Mouse (Mus musculus) kidney, embryonic 16.5 days (tissue): ENCODE measurements at regions not wholly inside any gene's neighbourhood (a gene's known extent, or its start where the extent isn't known, plus 50 kb on each side); places are given as distances from the start of the nearest gene placed in this dataset.

ENCODE experiments used
- ATAC-seq: fragments of 200-750 bp; cut with Nextera tagmentation; 2 replicates; pipeline ENCODE4 v1.8.0; 2017; ENCODE audit warnings: moderate TSS enrichment; ENCODE audit not compliant: low FRiP score, low TSS enrichment
- H3K27ac ChIP-seq: fragments of 300-500 bp; sonication (generic); 2 replicates; pipeline ENCODE4 v1.5.1; 2014; ENCODE audit warnings: low read length
- H3K27me3 ChIP-seq: fragments of 300-500 bp; sonication (generic); 2 replicates; pipeline ENCODE4 v1.6.1; 2014; ENCODE audit warnings: low read length, control low read depth, mixed read lengths; ENCODE audit not compliant: insufficient read depth
- H3K36me3 ChIP-seq: fragments of 300-500 bp; sonication (generic); 2 replicates; pipeline ENCODE4 v1.6.1; 2014; ENCODE audit warnings: low read length, control low read depth, mixed read lengths; ENCODE audit not compliant: insufficient read depth
- H3K4me1 ChIP-seq: fragments of 300-500 bp; sonication (generic); 2 replicates; pipeline ENCODE4 v1.6.1; 2014; ENCODE audit warnings: low read length, control low read depth, mixed read lengths; ENCODE audit not compliant: insufficient read depth
- H3K4me2 ChIP-seq: fragments of 300-500 bp; sonication (generic); replicated peaks from 2 replicates; pipeline ENCODE4 v1.6.1; 2014; ENCODE audit warnings: low read depth, low read length
- H3K4me3 ChIP-seq: fragments of 300-500 bp; sonication (generic); 2 replicates; pipeline ENCODE4 v1.5.1; 2014; ENCODE audit warnings: mild to moderate bottlenecking, low read length
- H3K9ac ChIP-seq: fragments of 300-500 bp; sonication (generic); replicated peaks from 2 replicates; pipeline ENCODE4 v1.6.1; 2014; ENCODE audit warnings: low read length
- H3K9me3 ChIP-seq: fragments of 300-500 bp; sonication (generic); 2 replicates; pipeline ENCODE4 v1.6.1; 2016; ENCODE audit warnings: low read length, control low read depth
- WGBS: fragments of 180-500 bp; shearing (Covaris S2); extraction: QIAGEN DNeasy Blood & Tissue Kit; methylation state at CpG from one replicate; pipeline ENCODE4 v1.1.7; 2014; 5-methylcytosine and 5-hydroxymethylcytosine counted together

GRCm38 (mm10) chr10:117579210-117579609 lies 50.1 kb upstream of the Cpm start:
- Histone ChIP-seq H3K4me1 (no peaks in the 10 kb centered on the region), H3K27ac (no peak overlapping the region), H3K27me3 (no peaks in the 10 kb centered on the region), H3K9ac (no peak overlapping the region), H3K9me3 (no peaks in the 10 kb centered on the region), H3K36me3 (no peaks in the 10 kb centered on the region), H3K4me2 (no peak overlapping the region), H3K4me3 (no peak overlapping the region)
- WGBS: 66% methylated on average over 3 of the region's 3 CpGs
- no peak for ATAC-seq

- H3K4me1 ChIP-seq: no peaks in the 10 kb centered on the region
- no peak overlapping the region for H3K4me2 ChIP-seq
- 90% methylated on average over 4 of the region's 4 CpGs for WGBS
- H3K27me3 ChIP-seq: no peaks in the 10 kb centered on the region
- no peaks in the 10 kb centered on the region for H3K36me3 ChIP-seq
- H3K27ac ChIP-seq: no peak overlapping the region
- ATAC-seq: no peak
- no peaks in the 10 kb centered on the region for H3K9me3 ChIP-seq
- no peak overlapping the region for H3K9ac ChIP-seq
- H3K4me3 ChIP-seq: no peak overlapping the region
Observed at GRCm38 (mm10) chr10:117578696-117579146, 50.6 kb upstream of the Cpm start.

- no peaks in the 10 kb centered on the region for H3K36me3 ChIP-seq
- no peak overlapping the region for H3K4me3 ChIP-seq
- ATAC-seq: no peak
- no peaks in the 10 kb centered on the region for H3K9me3 ChIP-seq
- 79% methylated on average over 4 of the region's 4 CpGs for WGBS
- no peaks in the 10 kb centered on the region for H3K4me1 ChIP-seq
- no peak overlapping the region for H3K4me2 ChIP-seq
- no peaks in the 10 kb centered on the region for H3K27me3 ChIP-seq
- H3K9ac ChIP-seq: no peak overlapping the region
- no peak overlapping the region for H3K27ac ChIP-seq
Observed at GRCm38 (mm10) chr10:117577970-117578695, 51.2 kb upstream of the Cpm start.

GRCm38 (mm10) chr10:117576881-117577730 lies 52.2 kb upstream of the Cpm start:
- Histone ChIP-seq H3K36me3 (no peaks in the 10 kb centered on the region), H3K27me3 (0 out of 2 replicates have a peak, but pooled peaks cover 3% of the 10 kb centered on the region), H3K4me2 (no peak overlapping the region), H3K4me1 (peaks cover 2% of the 10 kb centered on the region; the same call in 1 of the 2 replicates), H3K9me3 (no peaks in the 10 kb centered on the region), H3K27ac (no peak overlapping the region), H3K4me3 (no peak overlapping the region), H3K9ac (no peak overlapping the region)
- ATAC-seq: no peak
- WGBS: 92% methylated on average over 8 of the region's 8 CpGs

- Histone ChIP-seq H3K4me1 (peaks cover 9% of the 10 kb centered on the region; the same call in 1 of the 2 replicates), H3K36me3 (no peaks in the 10 kb centered on the region), H3K27ac (no peak overlapping the region), H3K9me3 (no peaks in the 10 kb centered on the region), H3K9ac (no peak overlapping the region), H3K4me3 (no peak overlapping the region), H3K4me2 (no peak overlapping the region), H3K27me3 (0 out of 2 replicates have a peak, but pooled peaks cover 3% of the 10 kb centered on the region)
- 74% methylated on average over 10 of the region's 10 CpGs for WGBS
- no peak for ATAC-seq
Observed at GRCm38 (mm10) chr10:117576154-117576859, 53.0 kb upstream of the Cpm start.

- no peaks in the 10 kb centered on the region for H3K9me3 ChIP-seq
- no peak overlapping the region for H3K4me3 ChIP-seq
- no peak overlapping the region for H3K4me2 ChIP-seq
- no peak overlapping the region for H3K27ac ChIP-seq
- ATAC-seq: 0 out of 2 replicates have a peak, but pooled peaks have one; percentile 43
- H3K9ac ChIP-seq: no peak overlapping the region
- H3K27me3 ChIP-seq: 0 out of 2 replicates have a peak, but pooled peaks cover 3% of the 10 kb centered on the region
- H3K4me1 ChIP-seq: peaks cover 9% of the 10 kb centered on the region; the same call in 1 of the 2 replicates
- 55% methylated on average over 14 of the region's 14 CpGs for WGBS
- H3K36me3 ChIP-seq: no peaks in the 10 kb centered on the region
Observed at GRCm38 (mm10) chr10:117575404-117576153, 53.7 kb upstream of the Cpm start.

GRCm38 (mm10) chr10:117574915-117575314 lies 54.4 kb upstream of the Cpm start:
- no peak for ATAC-seq
- H3K9me3 ChIP-seq: no peaks in the 10 kb centered on the region
- H3K4me1 ChIP-seq: peaks cover 9% of the 10 kb centered on the region; the same call in 1 of the 2 replicates
- 82% methylated on average over 3 of the region's 3 CpGs for WGBS
- no peak overlapping the region for H3K4me3 ChIP-seq
- 0 out of 2 replicates have a peak, but pooled peaks cover 3% of the 10 kb centered on the region for H3K27me3 ChIP-seq
- H3K4me2 ChIP-seq: no peak overlapping the region
- no peaks in the 10 kb centered on the region for H3K36me3 ChIP-seq
- H3K9ac ChIP-seq: no peak overlapping the region
- no peak overlapping the region for H3K27ac ChIP-seq

GRCm38 (mm10) chr10:117574056-117574727 lies 55.1 kb upstream of the Cpm start:
- H3K4me2 ChIP-seq: no peak overlapping the region
- no peaks in the 10 kb centered on the region for H3K36me3 ChIP-seq
- no peak for ATAC-seq
- 0 out of 2 replicates have a peak, but pooled peaks cover 3% of the 10 kb centered on the region for H3K27me3 ChIP-seq
- no peak overlapping the region for H3K27ac ChIP-seq
- H3K9ac ChIP-seq: no peak overlapping the region
- H3K4me1 ChIP-seq: peaks cover 9% of the 10 kb centered on the region; the same call in 1 of the 2 replicates
- H3K4me3 ChIP-seq: no peak overlapping the region
- 95% methylated on average over 6 of the region's 6 CpGs for WGBS
- no peaks in the 10 kb centered on the region for H3K9me3 ChIP-seq

- no peak overlapping the region for H3K4me3 ChIP-seq
- 0 out of 2 replicates have a peak, but pooled peaks cover 3% of the 10 kb centered on the region for H3K27me3 ChIP-seq
- no peaks in the 10 kb centered on the region for H3K36me3 ChIP-seq
- ATAC-seq: no peak
- WGBS: 78% methylated on average over 3 of the region's 3 CpGs
- no peak overlapping the region for H3K27ac ChIP-seq
- H3K9ac ChIP-seq: no peak overlapping the region
- no peaks in the 10 kb centered on the region for H3K9me3 ChIP-seq
- no peak overlapping the region for H3K4me2 ChIP-seq
- peaks cover 9% of the 10 kb centered on the region; the same call in 1 of the 2 replicates for H3K4me1 ChIP-seq
Observed at GRCm38 (mm10) chr10:117573596-117573850, 55.8 kb upstream of the Cpm start.
